Mouse (Mus musculus) CD4-positive, CD25-positive, alpha-beta regulatory T cell, adult 4 months (primary cell): ENCODE measurements around the gene Gnao1. TPM values are rescaled to one million over a fixed set of nuclear protein-coding genes. Genes with fewer than 3 reads are reported as not detected.

Source experiments
- ATAC-seq: one replicate; pipeline ENCODE4 v1.8.0; 2017
- polyA plus RNA-seq, 2 experiments: library from polyadenylated mRNA; unstranded; fragments of 100-300 nt; shearing (Covaris generic); gene quantifications; one replicate each; pipeline ENCODE4 v1.2.1; 2017

Gnao1 gene
- polyA plus RNA-seq, 2 experiments from 2014 or later: 0.43 TPM; not detected in 1

DNA sequence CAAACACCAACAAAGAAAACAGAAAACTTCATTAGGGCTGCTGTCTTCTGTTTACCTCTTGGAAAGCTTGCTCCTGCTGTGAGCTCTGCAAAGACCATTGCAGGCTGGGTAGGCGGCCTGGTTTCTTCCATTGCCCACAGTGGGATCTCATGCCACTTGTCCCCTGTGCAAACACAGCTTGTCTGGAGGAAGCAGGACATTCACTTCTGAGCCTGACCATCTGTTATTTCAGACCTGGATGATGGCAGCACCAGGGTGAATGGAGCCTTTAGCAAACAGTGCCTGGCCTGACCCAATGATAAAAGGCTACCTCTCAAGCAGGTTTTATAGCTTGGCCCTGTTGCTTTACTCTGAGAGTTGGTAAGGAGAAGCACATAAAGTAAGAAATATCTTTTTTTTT lies 35.4 kb downstream of the Gnao1 start:
- ATAC-seq: no peak

GRCm38 (mm10) chr8:93852087-93852645 lies 42.4 kb downstream of the Gnao1 start:
- no peak for ATAC-seq

GRCm38 (mm10) chr8:93852851-93853461 lies 43.2 kb downstream of the Gnao1 start:
- no peak for ATAC-seq

GRCm38 (mm10) chr8:93854676-93855075 lies 44.9 kb downstream of the Gnao1 start:
- ATAC-seq: no peak

GRCm38 (mm10) chr8:93855272-93855671 lies 45.5 kb downstream of the Gnao1 start:
- no peak for ATAC-seq

- ATAC-seq: no peak
These were observed 47.4 kb downstream of the Gnao1 start for GRCm38 (mm10) chr8:93857144-93857543.

GRCm38 (mm10) chr8:93858286-93858685 lies 48.5 kb downstream of the Gnao1 start:
- ATAC-seq: no peak

GRCm38 (mm10) chr8:93860020-93860419 lies 50.3 kb downstream of the Gnao1 start:
- no peak for ATAC-seq

- peak; percentile 81 for ATAC-seq
These were observed 54.3 kb downstream of the Gnao1 start for GRCm38 (mm10) chr8:93864064-93864463.

DNA sequence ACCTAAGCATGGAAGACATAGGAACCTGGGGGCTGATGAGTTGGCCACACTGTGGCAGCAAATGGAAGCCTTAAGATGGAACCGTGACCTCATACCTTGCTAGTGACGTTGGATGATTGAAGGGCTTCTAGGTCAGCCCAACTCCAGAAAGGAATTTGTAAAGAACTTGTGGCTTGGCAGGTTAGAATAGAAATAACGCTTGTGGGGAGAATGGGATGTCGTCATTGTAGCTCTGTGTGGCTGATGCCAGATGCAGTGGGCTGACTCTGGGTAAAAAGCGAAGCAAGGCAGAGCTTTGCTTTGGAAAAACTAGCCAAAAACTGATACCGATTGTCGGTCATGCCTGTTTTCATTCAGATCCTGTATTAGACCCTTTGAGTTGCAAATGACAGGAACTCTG lies 56.5 kb downstream of the Gnao1 start:
- no peak for ATAC-seq

- no peak for ATAC-seq
These were observed 58.9 kb downstream of the Gnao1 start for GRCm38 (mm10) chr8:93868486-93869221.

DNA sequence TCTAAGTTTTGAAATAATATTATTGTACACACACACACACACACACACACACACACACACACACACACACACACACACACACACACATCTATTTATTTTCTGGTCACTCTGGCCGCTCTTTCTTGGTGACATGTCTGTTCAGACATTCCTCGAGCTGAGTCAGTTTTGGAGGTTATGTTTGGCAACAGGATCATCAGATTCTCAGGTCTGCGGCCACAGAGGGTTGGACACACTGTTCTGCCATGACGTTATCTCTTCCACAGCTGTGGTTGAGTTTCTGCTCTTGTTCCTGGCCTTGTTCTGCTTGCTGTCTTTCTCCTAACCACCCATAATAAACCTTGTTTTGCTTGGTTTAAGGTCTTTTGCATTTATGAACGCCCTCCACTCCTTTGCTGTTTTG lies 61.5 kb downstream of the Gnao1 start:
- no peak for ATAC-seq

GRCm38 (mm10) chr8:93878396-93878795 lies 68.6 kb downstream of the Gnao1 start:
- no peak for ATAC-seq

- ATAC-seq: no peak
These were observed 70.2 kb downstream of the Gnao1 start for GRCm38 (mm10) chr8:93879966-93880365.

DNA sequence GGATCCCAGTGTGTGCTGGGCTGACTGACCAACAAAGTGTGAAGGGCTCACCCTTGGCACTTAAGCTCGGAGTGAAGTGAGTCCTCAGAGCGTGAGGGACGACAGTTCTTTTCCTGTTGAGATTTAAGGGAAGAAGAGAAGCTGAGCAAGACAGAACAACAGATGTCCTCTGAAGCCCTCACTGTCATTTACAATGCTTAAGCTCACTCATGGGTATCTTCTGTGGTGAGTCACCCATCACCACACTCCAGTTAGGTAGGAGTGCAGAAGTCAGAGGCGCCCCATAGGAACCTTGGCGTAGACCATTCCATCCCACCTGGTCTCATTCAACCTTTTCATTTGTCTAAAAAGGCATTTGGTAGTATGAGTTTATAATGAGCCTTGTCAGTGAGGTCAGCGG lies 71.6 kb downstream of the Gnao1 start:
- no peak for ATAC-seq

DNA sequence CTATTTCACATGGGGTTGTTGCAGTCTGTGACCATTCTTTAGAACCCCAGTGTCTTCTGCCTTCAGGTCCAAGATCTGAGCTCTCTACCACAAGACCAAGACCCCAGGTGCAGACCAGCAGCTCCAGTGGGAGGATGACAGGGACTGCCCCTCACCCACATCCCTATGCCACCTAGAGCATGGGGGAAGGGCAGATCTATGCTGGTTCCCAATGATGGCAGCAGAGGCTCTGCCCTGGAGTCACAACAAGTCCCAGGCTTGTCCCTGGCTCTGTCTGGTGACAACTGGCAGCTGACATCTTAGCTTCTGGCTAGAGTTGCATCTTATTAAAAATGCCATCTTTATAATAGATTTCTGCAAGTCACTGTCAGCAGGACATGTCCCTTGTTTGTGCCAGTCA lies 73.5 kb downstream of the Gnao1 start:
- ATAC-seq: no peak

DNA sequence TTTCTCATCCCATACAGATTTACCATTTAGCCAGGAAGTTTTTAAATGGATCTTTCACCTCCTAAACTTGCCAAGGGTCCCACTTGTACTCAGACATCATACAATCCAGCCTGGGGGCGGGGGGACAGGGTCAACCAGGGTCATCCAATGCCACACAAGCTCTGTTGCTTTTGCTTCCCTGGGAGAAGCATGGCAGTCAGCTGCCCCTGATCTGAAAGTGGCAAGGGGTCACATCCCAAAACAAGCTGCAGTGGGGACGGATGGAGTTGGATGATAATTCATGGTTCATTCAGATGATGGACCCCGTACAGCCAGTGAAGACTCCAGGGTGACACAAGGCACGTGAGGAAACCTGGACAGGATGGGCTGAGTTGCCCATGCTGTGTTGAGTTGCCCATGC lies 74.0 kb downstream of the Gnao1 start:
- ATAC-seq: no peak

DNA sequence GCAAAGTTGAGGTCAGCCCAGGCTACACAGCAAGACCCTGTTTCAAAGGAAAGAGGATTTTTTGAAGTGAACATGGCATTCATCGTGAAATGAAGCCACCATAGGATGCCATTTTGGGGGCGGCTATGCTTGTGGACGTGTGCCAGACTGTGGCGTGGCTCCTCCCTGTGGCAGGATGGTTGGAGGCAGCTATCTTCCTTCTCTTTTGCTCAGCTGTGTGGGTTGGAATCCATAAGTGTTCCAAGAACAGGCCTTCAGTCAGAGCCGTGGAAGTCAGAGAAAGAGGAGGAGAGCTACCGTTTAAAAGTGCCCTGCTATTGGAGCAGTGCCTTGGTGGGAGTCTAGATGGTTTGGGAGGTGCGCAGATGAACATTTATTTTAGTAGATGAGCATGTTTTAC lies 74.5 kb downstream of the Gnao1 start:
- ATAC-seq: no peak

- no peak for ATAC-seq
These were observed 76.4 kb downstream of the Gnao1 start for GRCm38 (mm10) chr8:93886181-93886580.

GRCm38 (mm10) chr8:93888150-93888676 lies 78.4 kb downstream of the Gnao1 start:
- ATAC-seq: no peak

DNA sequence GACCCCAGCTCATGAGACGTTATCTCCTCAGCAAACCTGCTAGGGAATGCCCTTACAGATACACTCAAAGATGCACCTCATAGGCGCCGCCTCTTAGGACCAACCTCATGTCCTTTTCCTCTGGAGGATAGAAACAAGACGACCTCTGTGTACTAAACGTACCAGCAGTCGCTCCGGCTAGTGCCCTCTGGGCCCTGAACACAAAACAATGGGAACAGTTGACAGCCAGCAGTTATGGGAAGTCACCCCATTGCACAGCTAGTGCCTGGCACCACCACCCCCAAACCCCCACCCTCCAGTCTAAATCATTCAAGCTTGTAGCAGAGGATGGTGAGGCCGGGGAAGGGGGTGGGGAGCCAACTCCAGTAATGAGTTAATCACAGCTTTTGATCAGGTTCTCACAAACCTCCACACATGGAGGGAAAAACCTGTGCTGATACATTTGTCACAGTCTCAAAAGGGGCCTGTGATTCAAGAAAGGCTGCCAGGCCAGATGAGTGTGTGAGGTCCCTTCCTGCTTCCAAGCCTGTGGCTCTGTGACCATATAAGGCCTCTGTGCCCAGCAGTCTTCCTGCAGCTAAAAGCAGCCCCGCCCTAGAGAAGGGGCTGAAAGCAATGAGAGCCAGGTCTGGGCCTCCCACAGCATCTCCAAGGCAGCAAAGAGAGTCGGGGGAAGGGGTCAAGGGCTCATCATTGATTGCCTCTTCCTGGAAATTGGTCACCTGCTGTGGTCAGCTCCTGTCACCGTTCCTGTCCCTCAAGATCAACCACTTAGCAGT lies 79.1 kb downstream of the Gnao1 start:
- ATAC-seq: no peak

- no peak for ATAC-seq
These were observed 83.8 kb downstream of the Gnao1 start for GRCm38 (mm10) chr8:93893556-93893955.
